Mouse (Mus musculus) embryo, embryonic 10.5 days (tissue): ENCODE measurements around the gene H2afy.
A peak's percentile ranks its signal among the peaks of the same experiment; 100 is the strongest.

ENCODE experiments used
- DNase-seq: peaks from one replicate; pipeline ENCODE4 v3.0.0-alpha.2; 2015; ENCODE audit warnings: low spot score

Gene H2afy

GRCm38 (mm10) chr13:56145523-56145922 is 9.4 kb upstream of the H2afy start:
- peak; percentile 55 for DNase-seq

- DNase-seq = no peak
Measured at GRCm38 (mm10) chr13:56144021-56144420, 7.9 kb upstream of the H2afy start.

- no peak for DNase-seq
Measured at GRCm38 (mm10) chr13:56143151-56143513, 7.0 kb upstream of the H2afy start.

GRCm38 (mm10) chr13:56142382-56143150 is 6.4 kb upstream of the H2afy start:
- no peak for DNase-seq

- no peak for DNase-seq
Measured at GRCm38 (mm10) chr13:56139167-56139751, 3.1 kb upstream of the H2afy start.

GRCm38 (mm10) chr13:56135231-56136052 is 719 bp downstream of the H2afy start:
- peak; percentile 89 for DNase-seq

GRCm38 (mm10) chr13:56134631-56135181 is 1.5 kb downstream of the H2afy start:
- peak; percentile 48 for DNase-seq

- no peak for DNase-seq
Measured at GRCm38 (mm10) chr13:56134031-56134430, 2.1 kb downstream of the H2afy start.

GRCm38 (mm10) chr13:56132941-56133340 is 3.2 kb downstream of the H2afy start:
- no peak for DNase-seq

GRCm38 (mm10) chr13:56132326-56132936 is 3.7 kb downstream of the H2afy start:
- DNase-seq = no peak

GRCm38 (mm10) chr13:56130544-56130943 is 5.6 kb downstream of the H2afy start:
- DNase-seq = no peak

- no peak for DNase-seq
Measured at GRCm38 (mm10) chr13:56129578-56129977, 6.6 kb downstream of the H2afy start.

GRCm38 (mm10) chr13:56129014-56129413 is 7.1 kb downstream of the H2afy start:
- DNase-seq = no peak

GRCm38 (mm10) chr13:56125632-56126031 is 10.5 kb downstream of the H2afy start:
- DNase-seq = no peak

- no peak for DNase-seq
Measured at GRCm38 (mm10) chr13:56123075-56123474, 13.1 kb downstream of the H2afy start.

GRCm38 (mm10) chr13:56117991-56118765 is 18.0 kb downstream of the H2afy start:
- DNase-seq = no peak

- no peak for DNase-seq
Measured at GRCm38 (mm10) chr13:56115906-56116305, 20.3 kb downstream of the H2afy start.

- no peak for DNase-seq
Measured at GRCm38 (mm10) chr13:56115386-56115785, 20.8 kb downstream of the H2afy start.

GRCm38 (mm10) chr13:56113431-56114248 is 22.5 kb downstream of the H2afy start:
- no peak for DNase-seq

GRCm38 (mm10) chr13:56112980-56113379 is 23.2 kb downstream of the H2afy start:
- DNase-seq = no peak
